Mouse (Mus musculus) G1E (cell line): ENCODE measurements around the gene Mthfd2l. TPM values are rescaled to one million over a fixed set of nuclear protein-coding genes. Genes with fewer than 3 reads are reported as not detected.

Experiments used
- ATAC-seq: 2 replicates; pipeline ENCODE4 v1.8.0; 2016; ENCODE audit warnings: mild to moderate bottlenecking; ENCODE audit not compliant: insufficient number of reproducible peaks, poor library complexity, low FRiP score, severe bottlenecking; ENCODE audit errors: extremely low read depth
- DNase-seq: peaks from one replicate; pipeline ENCODE4 v3.0.0; 2012; ENCODE audit warnings: low spot score
- H3K27me3 ChIP-seq: 2 replicates; pipeline ENCODE4 v1.6.1; 2012; ENCODE audit warnings: mild to moderate bottlenecking, low read length, inconsistent platforms; ENCODE audit not compliant: insufficient read depth
- H3K36me3 ChIP-seq: replicated peaks from 2 replicates; pipeline ENCODE3; 2012; ENCODE audit warnings: mild to moderate bottlenecking, inconsistent platforms
- H3K4me1 ChIP-seq: 2 replicates; pipeline ENCODE4 v1.6.1; 2012; ENCODE audit warnings: low read depth, low read length, inconsistent platforms, mixed read lengths; ENCODE audit not compliant: insufficient read depth
- H3K4me3 ChIP-seq: 2 replicates; pipeline ENCODE4 v1.5.1; 2012; ENCODE audit warnings: low read depth, mild to moderate bottlenecking, inconsistent platforms, low read length, moderate library complexity, mixed read lengths
- H3K9me3 ChIP-seq: replicated peaks from 2 replicates; pipeline ENCODE4 v1.6.1; 2012; ENCODE audit warnings: inconsistent platforms
- CTCF ChIP-seq: IDR thresholded peaks from 2 replicates; pipeline ENCODE4 v1.5.1; 2012; ENCODE audit warnings: low read depth, low read length, inconsistent platforms, mixed read lengths
- GATA1 ChIP-seq: IDR thresholded peaks from 2 replicates; pipeline ENCODE4 v1.6.1; 2012; ENCODE audit warnings: borderline replicate concordance, low read length, inconsistent platforms, mixed read lengths
- GATA2 ChIP-seq: IDR thresholded peaks from 2 replicates; pipeline ENCODE4 v1.6.1; 2012; ENCODE audit warnings: low read depth, low read length, inconsistent platforms, borderline replicate concordance
- POLR2AphosphoS5 ChIP-seq: IDR thresholded peaks from 2 replicates; pipeline ENCODE4 v1.6.1; 2012; ENCODE audit warnings: low read depth, low read length, inconsistent platforms; ENCODE audit not compliant: insufficient replicate concordance
- TAL1 ChIP-seq: conservative IDR thresholded peaks from 2 replicates; pipeline ENCODE4 v1.6.1; 2012; ENCODE audit warnings: low read depth, low read length, inconsistent platforms, mixed read lengths
- polyA plus RNA-seq: library from polyadenylated mRNA; stranded (reverse); fragments of >175 nt; gene quantifications from 2 replicates; pipeline ENCODE4 v1.2.3, GENCODE M21; 2012
- total RNA-seq, 2 experiments: library from RNA; stranded (forward) in 1 of 2; stranded (reverse) in 1 of 2; fragments of 200-1000 nt in 1 of 2; fragments of >200 nt in 1 of 2; fragmentation: Nextera tagmentation in 1 of 2; gene quantifications; 2 replicates each; pipeline ENCODE4 v1.2.3; 2014 to 2017

Gene Mthfd2l
- total and polyA plus RNA-seq, 3 experiments: 6.6 to 12.8 (median 12.4) TPM

- H3K36me3 ChIP-seq: no peaks in the 10 kb centered on the region
- peak; percentile 34; the same call in 1 of the 2 replicates for ATAC-seq
- no peak overlapping the region for H3K4me3 ChIP-seq
Observed at GRCm38 (mm10) chr5:90902380-90903260, 28.3 kb upstream of the Mthfd2l start.

GRCm38 (mm10) chr5:90903339-90904020, 27.4 kb upstream of the Mthfd2l start, which contains the start of gene Cxcl2:
Cxcl2 (plus strand) TSS chr5:90903871.
- Histone ChIP-seq H3K27me3 (peaks cover 20% of the 10 kb centered on the region), H3K4me3 (no peak within 1 kb of the TSS; the same call in 1 of the 2 replicates), H3K36me3 (no peaks in the 10 kb centered on the region), H3K4me1 (peaks cover 8% of the 10 kb centered on the region; the same call in 1 of the 2 replicates), H3K9me3 (no peaks in the 10 kb centered on the region)
- no peak for ATAC-seq
- no peak for DNase-seq
- TF ChIP-seq POLR2AphosphoS5: no peak
- TF ChIP-seq GATA2: no peak
- no peak for TF ChIP-seq CTCF
- no peak for TF ChIP-seq GATA1
- no peak for TF ChIP-seq TAL1

More at GRCm38 (mm10) chr5:90902380-90903260, 28.3 kb upstream of the Mthfd2l start:
- no peaks in the 10 kb centered on the region for H3K9me3 ChIP-seq
- H3K27me3 ChIP-seq: peaks cover 20% of the 10 kb centered on the region
- TF ChIP-seq GATA1 (no peak), TAL1 (no peak), POLR2AphosphoS5 (no peak), CTCF (no peak)
- DNase-seq: no peak
- peaks cover 8% of the 10 kb centered on the region; the same call in 1 of the 2 replicates for H3K4me1 ChIP-seq

GRCm38 (mm10) chr5:90908983-90909382, 21.9 kb upstream of the Mthfd2l start:
- peaks cover 8% of the 10 kb centered on the region for H3K27me3 ChIP-seq
- H3K4me1 ChIP-seq: 0 out of 2 replicates have a peak, but pooled peaks cover 2% of the 10 kb centered on the region
- TF ChIP-seq POLR2AphosphoS5: no peak
- TF ChIP-seq TAL1: no peak
- no peak for TF ChIP-seq GATA2
- peak; percentile 33; the same call in 1 of the 2 replicates for TF ChIP-seq CTCF
- H3K4me3 ChIP-seq: no peak overlapping the region
- ATAC-seq: peak; percentile 22; the same call in 1 of the 2 replicates
- no peaks in the 10 kb centered on the region for H3K36me3 ChIP-seq
- H3K9me3 ChIP-seq: no peaks in the 10 kb centered on the region
- DNase-seq: peak; percentile 19

- ATAC-seq: no peak
- no peak for DNase-seq
- 0 out of 2 replicates have a peak, but pooled peaks cover 2% of the 10 kb centered on the region for H3K27me3 ChIP-seq
- no peaks in the 10 kb centered on the region for H3K9me3 ChIP-seq
- H3K4me1 ChIP-seq: no peaks in the 10 kb centered on the region
- H3K4me3 ChIP-seq: no peak overlapping the region
- no peaks in the 10 kb centered on the region for H3K36me3 ChIP-seq
- TF ChIP-seq TAL1 (no peak), POLR2AphosphoS5 (no peak)
Observed at GRCm38 (mm10) chr5:90919495-90919894, 11.4 kb upstream of the Mthfd2l start.

GRCm38 (mm10) chr5:90922958-90923357, 8.0 kb upstream of the Mthfd2l start:
- no peak for ATAC-seq

GRCm38 (mm10) chr5:90930546-90930945, 371 bp upstream of the Mthfd2l start:
- ATAC-seq (no peak), DNase-seq (no peak)
- Histone ChIP-seq H3K27me3 (no peaks in the 10 kb centered on the region), H3K36me3 (peaks cover 10% of the 10 kb centered on the region), H3K9me3 (peaks cover 2% of the 10 kb centered on the region; the same call in 1 of the 2 replicates), H3K4me3 (peak overlapping the region; percentile 73; the same call in 1 of the 2 replicates), H3K4me1 (peaks cover 6% of the 10 kb centered on the region)
- TF ChIP-seq TAL1 (no peak), CTCF (no peak), POLR2AphosphoS5 (no peak), GATA2 (no peak), GATA1 (no peak)

More at GRCm38 (mm10) chr5:90922958-90923357, 8.0 kb upstream of the Mthfd2l start:
- no peaks in the 10 kb centered on the region for H3K9me3 ChIP-seq
- H3K4me3 ChIP-seq: no peak overlapping the region
- 0 out of 2 replicates have a peak, but pooled peaks cover 2% of the 10 kb centered on the region for H3K27me3 ChIP-seq
- DNase-seq: no peak
- H3K36me3 ChIP-seq: no peaks in the 10 kb centered on the region
- TF ChIP-seq GATA2 (no peak), CTCF (no peak), GATA1 (no peak), TAL1 (no peak), POLR2AphosphoS5 (no peak)
- H3K4me1 ChIP-seq: no peaks in the 10 kb centered on the region
